Mouse (Mus musculus): ENCODE results near the gene Arhgap29.

DNA sequence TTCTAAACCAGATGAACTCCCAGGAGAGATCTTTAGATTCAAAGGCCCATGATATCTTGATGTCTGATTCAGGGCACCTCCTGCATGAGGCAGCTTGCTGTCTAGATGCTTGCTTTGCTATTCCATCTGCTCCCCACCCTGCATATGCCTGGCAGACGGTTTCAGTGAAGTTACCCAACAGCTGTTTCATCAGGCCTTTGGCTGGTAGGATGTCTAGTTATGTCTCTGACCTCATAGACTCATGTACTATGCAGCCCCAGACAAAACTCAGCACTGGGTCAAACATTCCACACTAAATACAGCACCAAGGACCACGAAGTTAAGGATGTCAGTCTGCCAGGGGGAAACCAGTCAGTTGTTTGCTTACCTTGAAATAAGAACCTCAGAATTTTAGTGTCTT, 6.4 kb upstream of the Arhgap29 start:
- TF ChIP-seq GATA1 (IDR thresholded peaks at IDR 0.05; ENCODE audit: low read length) (no peak), TAL1 (IDR thresholded peaks at IDR 0.05; ENCODE audit: low read length) (no peak)

Measured in erythroblast, embryonic 14.5 days (primary cell).